Mouse (Mus musculus) liver, postnatal 0 days (tissue): ENCODE data around the gene Shisa9. TPM values are rescaled to one million over a fixed set of nuclear protein-coding genes. Genes with fewer than 3 reads are reported as not detected.

Experiments used
- ATAC-seq: fragments of 200-750 bp; cut with Nextera tagmentation; 2 replicates; pipeline ENCODE4 v1.8.0; 2017; ENCODE audit warnings: mild to moderate bottlenecking, moderate library complexity
- DNase-seq: peaks from one replicate; pipeline ENCODE4 v3.0.0-alpha.2; 2016
- H3K27ac ChIP-seq: fragments of 300-500 bp; sonication (generic); 2 replicates; pipeline ENCODE4 v1.5.1; 2014; ENCODE audit warnings: antibody characterized with exemption, moderate library complexity, mild to moderate bottlenecking, low read depth
- H3K27me3 ChIP-seq: fragments of 300-500 bp; sonication (generic); 2 replicates; pipeline ENCODE4 v1.6.1; 2014; ENCODE audit warnings: low read length, control low read depth, mixed read lengths; ENCODE audit not compliant: insufficient read depth
- H3K36me3 ChIP-seq: fragments of 300-500 bp; sonication (generic); replicated peaks from 2 replicates; pipeline ENCODE4 v1.6.1; 2014; ENCODE audit warnings: mild to moderate bottlenecking, control low read depth, low read length, moderate library complexity, mixed read lengths; ENCODE audit not compliant: insufficient read depth
- H3K4me1 ChIP-seq: fragments of 300-500 bp; sonication (generic); 2 replicates; pipeline ENCODE4 v1.6.1; 2014; ENCODE audit warnings: antibody characterized with exemption, mild to moderate bottlenecking, control low read depth; ENCODE audit not compliant: insufficient read depth
- H3K4me2 ChIP-seq: fragments of 300-500 bp; sonication (generic); 2 replicates; pipeline ENCODE4 v1.6.1; 2014; ENCODE audit warnings: low read depth, mild to moderate bottlenecking, low read length, moderate library complexity, mixed read lengths
- H3K4me3 ChIP-seq: fragments of 300-500 bp; sonication (generic); 2 replicates; pipeline ENCODE4 v1.5.1; 2014; ENCODE audit warnings: low read depth, low read length
- H3K9ac ChIP-seq: fragments of 300-500 bp; sonication (generic); replicated peaks from 2 replicates; pipeline ENCODE4 v1.6.1; 2014; ENCODE audit warnings: mild to moderate bottlenecking, moderate library complexity
- H3K9me3 ChIP-seq: fragments of 300-500 bp; sonication (generic); 2 replicates; pipeline ENCODE4 v1.6.1; 2016; ENCODE audit warnings: mild to moderate bottlenecking, control low read depth, low read length, mixed read lengths
- CTCF ChIP-seq: sonication (generic); IDR thresholded peaks from 2 replicates; pipeline ENCODE4 v1.5.1; 2016; ENCODE audit warnings: antibody characterized with exemption, low read depth
- EP300 ChIP-seq: IDR thresholded peaks from 2 replicates; pipeline ENCODE4 v1.6.1; 2016; ENCODE audit warnings: antibody characterized with exemption, low read depth, mild to moderate bottlenecking
- WGBS: fragments of 180-500 bp; shearing (Covaris S2); extraction: QIAGEN DNeasy Blood & Tissue Kit; methylation state at CpG from one replicate; pipeline ENCODE4 v1.1.7; 2014; ENCODE audit not compliant: insufficient replicate concordance; 5-methylcytosine and 5-hydroxymethylcytosine counted together
- polyA plus RNA-seq: library from polyadenylated mRNA; unstranded; fragments of >200 nt; fragmentation: Nextera tagmentation; extraction: Ambion mirVana; gene quantifications from 2 replicates; pipeline ENCODE4 v1.2.1, GENCODE M21; 2015

Shisa9 gene
- polyA plus RNA-seq, 1 experiment from 2014 or later, result 0.45 TPM

GRCm38 (mm10) chr16:12209819-12210218, 225.9 kb downstream of the Shisa9 start:
- Histone ChIP-seq H3K4me2 (no peak overlapping the region), H3K27me3 (no peaks in the 10 kb centered on the region), H3K27ac (no peak overlapping the region), H3K36me3 (no peaks in the 10 kb centered on the region), H3K4me3 (no peak overlapping the region), H3K4me1 (peaks cover 13% of the 10 kb centered on the region), H3K9me3 (no peaks in the 10 kb centered on the region), H3K9ac (no peak overlapping the region)
- no peak for ATAC-seq
- DNase-seq, result no peak
- TF ChIP-seq EP300, result no peak
- no peak for TF ChIP-seq CTCF
- 78% methylated on average over 2 of the region's 2 CpGs for WGBS

GRCm38 (mm10) chr16:12214018-12214417, 230.1 kb downstream of the Shisa9 start:
- no peaks in the 10 kb centered on the region for H3K9me3 ChIP-seq
- no peak overlapping the region for H3K4me2 ChIP-seq
- H3K4me3 ChIP-seq, result no peak overlapping the region
- H3K27ac ChIP-seq, result no peak overlapping the region
- DNase-seq, result no peak
- no peak overlapping the region for H3K9ac ChIP-seq
- H3K4me1 ChIP-seq, result peaks cover 3% of the 10 kb centered on the region; the same call in 1 of the 2 replicates
- no peak for ATAC-seq
- TF ChIP-seq CTCF (no peak), EP300 (no peak)
- WGBS, result 54% methylated on average over 2 of the region's 2 CpGs
- H3K36me3 ChIP-seq, result no peaks in the 10 kb centered on the region
- H3K27me3 ChIP-seq, result no peaks in the 10 kb centered on the region

- WGBS, result 70% methylated on average over 13 of the region's 13 CpGs
- TF ChIP-seq CTCF (no peak), EP300 (no peak)
- Histone ChIP-seq H3K9ac (no peak overlapping the region), H3K4me3 (no peak overlapping the region), H3K4me2 (no peak overlapping the region), H3K27me3 (no peaks in the 10 kb centered on the region), H3K9me3 (no peaks in the 10 kb centered on the region), H3K27ac (no peak overlapping the region), H3K4me1 (no peaks in the 10 kb centered on the region), H3K36me3 (no peaks in the 10 kb centered on the region)
- no peak for DNase-seq
- no peak for ATAC-seq
Measured at GRCm38 (mm10) chr16:12217289-12218150, 233.6 kb downstream of the Shisa9 start.

- 66% methylated on average over 2 of the region's 2 CpGs for WGBS
- Histone ChIP-seq H3K4me2 (no peak overlapping the region), H3K9ac (no peak overlapping the region), H3K4me1 (no peaks in the 10 kb centered on the region), H3K27me3 (no peaks in the 10 kb centered on the region), H3K36me3 (no peaks in the 10 kb centered on the region), H3K27ac (no peak overlapping the region), H3K4me3 (no peak overlapping the region), H3K9me3 (no peaks in the 10 kb centered on the region)
- DNase-seq, result no peak
- TF ChIP-seq CTCF (no peak), EP300 (no peak)
- ATAC-seq, result no peak
Measured at GRCm38 (mm10) chr16:12218151-12218532, 234.2 kb downstream of the Shisa9 start.

- Histone ChIP-seq H3K4me1 (no peaks in the 10 kb centered on the region), H3K9me3 (no peaks in the 10 kb centered on the region), H3K4me2 (no peak overlapping the region), H3K4me3 (no peak overlapping the region), H3K27ac (no peak overlapping the region), H3K36me3 (no peaks in the 10 kb centered on the region), H3K27me3 (no peaks in the 10 kb centered on the region), H3K9ac (no peak overlapping the region)
- 66% methylated on average over 3 of the region's 3 CpGs for WGBS
- TF ChIP-seq CTCF (no peak), EP300 (no peak)
- no peak for DNase-seq
- ATAC-seq, result no peak
Measured at GRCm38 (mm10) chr16:12219821-12220220, 235.9 kb downstream of the Shisa9 start.

- Histone ChIP-seq H3K36me3 (no peaks in the 10 kb centered on the region), H3K27me3 (no peaks in the 10 kb centered on the region), H3K27ac (no peak overlapping the region), H3K4me3 (no peak overlapping the region), H3K4me1 (no peaks in the 10 kb centered on the region), H3K9ac (no peak overlapping the region), H3K4me2 (no peak overlapping the region), H3K9me3 (no peaks in the 10 kb centered on the region)
- no peak for ATAC-seq
- DNase-seq, result no peak
- TF ChIP-seq CTCF (no peak), EP300 (no peak)
- 81% methylated on average over 2 of the region's 2 CpGs for WGBS
Measured at GRCm38 (mm10) chr16:12223537-12223936, 239.6 kb downstream of the Shisa9 start.
